Mouse (Mus musculus): ENCODE data around the gene Ttc7b. TPM values are rescaled to one million over a fixed set of nuclear protein-coding genes. Genes with fewer than 3 reads are reported as not detected.
A peak's percentile ranks its signal among the peaks of the same experiment; 100 is the strongest.

The Ttc7b gene
- polyA plus RNA-seq (2012; rRNA removed) (3.5 and 3.6 TPM in 2 replicates), polyA plus RNA-seq (2014; fragmentation: Nextera tagmentation; extraction: Ambion mirVana) (1.2 and 1.3 TPM in 2 replicates)

DNA sequence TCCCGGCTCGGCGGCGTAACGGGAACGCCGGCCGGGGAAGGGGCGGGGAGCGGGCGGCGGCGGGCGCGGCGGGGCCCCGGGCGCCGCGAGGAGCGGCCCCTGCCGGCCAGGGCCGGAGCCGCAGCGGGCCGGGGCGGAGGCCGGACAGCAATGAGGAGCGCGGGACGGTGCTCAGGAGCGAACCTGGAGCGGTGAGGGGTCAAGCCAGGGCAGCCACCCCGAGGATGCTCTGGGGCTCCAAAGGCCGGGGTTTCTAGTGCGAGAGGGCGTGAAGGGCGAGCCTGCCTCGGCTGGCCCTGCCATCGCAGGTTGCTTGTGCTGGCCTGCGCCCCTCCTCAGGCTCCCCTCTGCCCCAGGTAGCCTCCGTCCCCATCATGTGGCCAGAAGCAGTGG lies at the start of gene Ttc7b:
Gene Ttc7b (minus strand): TSS at position 33 of the 393 bp plus-strand sequence.
- H3K4me2 ChIP-seq (ENCODE audit: low read depth): peak within 1 kb of the TSS; percentile 70
- H3K4me3 ChIP-seq (ENCODE audit: insufficient read depth in 1 of 2, low read depth in 2 of 2, low read length in 2 of 2): peak within 1 kb of the TSS; percentile 63 to 75
- peaks cover 0 to 13% of the 10 kb centered on the region in 2 experiments; a peak in 2 of 4 replicates for H3K4me1 ChIP-seq (replicated peaks; ENCODE audit: control insufficient read depth in 2 of 2, insufficient read depth in 2 of 2, low read length in 1 of 2)
- no peaks in the 10 kb centered on the region for H3K9me3 ChIP-seq (ENCODE audit: control insufficient read depth, low read length)
- H3K36me3 ChIP-seq (replicated peaks; ENCODE audit: control insufficient read depth, insufficient read depth, low read depth): no peaks in the 10 kb centered on the region
- 2% methylated on average over 41 of the region's 42 CpGs for WGBS (ENCODE audit: insufficient replicate concordance)
- DNase-seq (ENCODE audit: low read depth in 3 of 3, low spot score in 3 of 3): no peak
- H3K27ac ChIP-seq: no peak within 1 kb of the TSS
- peaks cover 3% of the 10 kb centered on the region; the same call in 1 of the 2 replicates for H3K27me3 ChIP-seq (ENCODE audit: control insufficient read depth, insufficient read depth, low read length)
- TF ChIP-seq CTCF (IDR thresholded peaks at IDR 0.05; ENCODE audit: low read depth) (peak; percentile 19; the same call in 1 of the 2 replicates), EP300 (IDR thresholded peaks at IDR 0.05; ENCODE audit: low read depth) (no peak)
- peak; percentile 78 for ATAC-seq (ENCODE audit: insufficient read depth)
- peak within 1 kb of the TSS; percentile 64 for H3K9ac ChIP-seq (replicated peaks)

DNA sequence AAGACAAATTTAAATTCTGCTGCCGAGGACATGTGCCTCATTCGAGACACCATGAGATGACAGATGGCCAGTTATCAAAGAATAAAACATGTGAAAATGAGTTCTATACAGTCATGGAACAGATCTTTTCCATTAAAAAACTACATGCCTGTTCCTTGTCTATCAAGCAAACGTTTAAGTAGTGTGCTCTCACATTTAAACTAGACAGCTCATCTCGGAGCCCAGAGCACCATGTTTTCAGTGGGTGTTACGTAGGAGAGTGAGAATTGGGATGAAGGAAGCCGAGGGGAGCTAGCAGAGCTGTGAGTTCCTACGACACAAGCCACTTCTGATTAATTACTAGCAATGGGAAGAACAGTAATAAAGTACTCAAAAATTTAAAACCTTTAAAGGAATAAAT lies 48.2 kb upstream of the Ttc7b start:
- Histone ChIP-seq H3K4me2 (ENCODE audit: low read depth) (no peak overlapping the region), H3K27ac (no peak overlapping the region), H3K9ac (replicated peaks) (no peak overlapping the region), H3K4me3 (ENCODE audit: insufficient read depth in 1 of 2, low read depth in 2 of 2, low read length in 2 of 2) (no peak overlapping the region), H3K9me3 (ENCODE audit: control insufficient read depth, low read length) (no peaks in the 10 kb centered on the region), H3K27me3 (ENCODE audit: control insufficient read depth, insufficient read depth, low read length) (no peaks in the 10 kb centered on the region), H3K36me3 (replicated peaks; ENCODE audit: control insufficient read depth, insufficient read depth, low read depth) (no peaks in the 10 kb centered on the region), H3K4me1 (replicated peaks; ENCODE audit: control insufficient read depth in 2 of 2, insufficient read depth in 2 of 2, low read length in 1 of 2) (no peaks in the 10 kb centered on the region)
- no peak for DNase-seq (ENCODE audit: low read depth in 3 of 3, low spot score in 3 of 3)
- WGBS (ENCODE audit: insufficient replicate concordance): 75% methylated on average over 7 of the region's 7 CpGs
- TF ChIP-seq EP300 (IDR thresholded peaks at IDR 0.05; ENCODE audit: low read depth) (no peak), CTCF (IDR thresholded peaks at IDR 0.05; ENCODE audit: low read depth) (no peak)
- ATAC-seq (ENCODE audit: insufficient read depth): no peak

DNA sequence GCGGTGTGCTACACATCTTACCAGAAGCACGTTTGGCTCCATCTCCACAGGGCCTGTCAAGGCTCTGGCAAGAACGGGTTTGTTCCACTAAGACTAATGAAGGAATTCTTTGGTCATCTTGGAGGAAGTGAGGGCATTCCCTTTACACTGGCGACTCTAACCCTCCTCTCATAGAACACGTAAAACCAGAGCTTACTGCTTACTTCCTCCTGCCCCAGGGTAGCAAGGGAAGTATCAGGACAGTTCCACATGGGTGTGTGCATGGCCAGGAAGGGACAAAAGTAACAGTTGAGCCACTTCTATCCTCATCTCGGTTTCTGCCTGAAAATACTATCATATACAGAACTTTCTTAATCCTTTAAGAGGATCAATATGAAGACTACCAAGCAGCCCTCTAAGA lies 47.5 kb upstream of the Ttc7b start:
- no peaks in the 10 kb centered on the region for H3K27me3 ChIP-seq (ENCODE audit: control insufficient read depth, insufficient read depth, low read length)
- ATAC-seq (ENCODE audit: insufficient read depth) (no peak), DNase-seq (ENCODE audit: low read depth in 3 of 3, low spot score in 3 of 3) (no peak)
- no peak overlapping the region for H3K4me2 ChIP-seq (ENCODE audit: low read depth)
- TF ChIP-seq CTCF (IDR thresholded peaks at IDR 0.05; ENCODE audit: low read depth) (no peak), EP300 (IDR thresholded peaks at IDR 0.05; ENCODE audit: low read depth) (no peak)
- H3K9ac ChIP-seq (replicated peaks): no peak overlapping the region
- H3K9me3 ChIP-seq (ENCODE audit: control insufficient read depth, low read length): no peaks in the 10 kb centered on the region
- WGBS (ENCODE audit: insufficient replicate concordance): 53% methylated on average over 6 of the region's 6 CpGs
- H3K27ac ChIP-seq: no peak overlapping the region
- no peak overlapping the region for H3K4me3 ChIP-seq (ENCODE audit: insufficient read depth in 1 of 2, low read depth in 2 of 2, low read length in 2 of 2)
- H3K4me1 ChIP-seq (replicated peaks; ENCODE audit: control insufficient read depth in 2 of 2, insufficient read depth in 2 of 2, low read length in 1 of 2): no peaks in the 10 kb centered on the region
- H3K36me3 ChIP-seq (replicated peaks; ENCODE audit: control insufficient read depth, insufficient read depth, low read depth): no peaks in the 10 kb centered on the region

DNA sequence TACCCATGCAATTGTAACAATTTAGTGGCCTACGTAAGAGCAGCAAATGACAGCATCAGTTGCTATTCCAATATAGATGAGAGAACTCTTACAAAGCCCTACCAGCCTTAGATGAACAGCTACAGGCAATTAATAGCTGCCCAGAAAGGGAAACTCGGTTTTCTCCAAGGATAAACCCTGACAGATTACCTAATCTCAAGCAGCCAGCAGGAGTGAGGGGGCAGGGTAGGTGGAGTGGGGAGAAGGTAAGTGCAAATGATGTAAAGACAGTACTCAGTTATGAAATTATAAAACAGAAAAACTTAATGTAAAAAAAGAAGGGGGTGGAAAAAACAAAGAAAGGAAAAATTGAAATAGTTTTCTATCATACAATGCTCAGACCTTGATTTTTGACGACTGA lies 47.0 kb upstream of the Ttc7b start:
- Histone ChIP-seq H3K4me2 (ENCODE audit: low read depth) (no peak overlapping the region), H3K27ac (no peak overlapping the region), H3K27me3 (ENCODE audit: control insufficient read depth, insufficient read depth, low read length) (no peaks in the 10 kb centered on the region), H3K9me3 (ENCODE audit: control insufficient read depth, low read length) (no peaks in the 10 kb centered on the region), H3K4me1 (replicated peaks; ENCODE audit: control insufficient read depth in 2 of 2, insufficient read depth in 2 of 2, low read length in 1 of 2) (no peaks in the 10 kb centered on the region), H3K36me3 (replicated peaks; ENCODE audit: control insufficient read depth, insufficient read depth, low read depth) (no peaks in the 10 kb centered on the region), H3K4me3 (ENCODE audit: insufficient read depth in 1 of 2, low read depth in 2 of 2, low read length in 2 of 2) (no peak overlapping the region), H3K9ac (replicated peaks) (no peak overlapping the region)
- DNase-seq (ENCODE audit: low read depth in 3 of 3, low spot score in 3 of 3) (no peak), ATAC-seq (ENCODE audit: insufficient read depth) (no peak)
- TF ChIP-seq CTCF (IDR thresholded peaks at IDR 0.05; ENCODE audit: low read depth) (no peak), EP300 (IDR thresholded peaks at IDR 0.05; ENCODE audit: low read depth) (no peak)
- 55% methylated on average over 3 of the region's 3 CpGs for WGBS (ENCODE audit: insufficient replicate concordance)

DNA sequence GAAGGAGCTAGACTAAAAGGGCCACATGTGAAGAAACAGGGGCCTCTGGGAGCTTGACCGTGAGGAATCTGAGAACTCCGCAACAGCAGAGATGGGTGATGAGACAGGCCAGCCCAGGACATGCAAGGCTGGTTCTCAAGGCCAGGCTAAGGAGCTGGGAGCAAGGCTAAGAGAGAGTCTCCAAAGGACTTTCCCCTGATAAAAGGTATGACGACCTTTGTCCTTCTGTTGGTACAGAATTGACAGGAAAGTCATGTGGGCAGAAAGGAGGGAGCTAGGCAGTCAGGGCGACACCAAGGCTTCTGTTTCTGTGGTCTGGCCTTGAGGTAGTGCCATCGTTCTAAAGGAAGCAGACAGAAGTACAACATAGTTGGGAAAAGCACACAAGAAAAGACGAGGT lies 33.0 kb upstream of the Ttc7b start:
- H3K4me2 ChIP-seq (ENCODE audit: low read depth): no peak overlapping the region
- no peaks in the 10 kb centered on the region for H3K9me3 ChIP-seq (ENCODE audit: control insufficient read depth, low read length)
- ATAC-seq (ENCODE audit: insufficient read depth) (no peak), DNase-seq (ENCODE audit: low read depth in 3 of 3, low spot score in 3 of 3) (no peak)
- no peaks in the 10 kb centered on the region for H3K4me1 ChIP-seq (replicated peaks; ENCODE audit: control insufficient read depth in 2 of 2, insufficient read depth in 2 of 2, low read length in 1 of 2)
- no peaks in the 10 kb centered on the region for H3K27me3 ChIP-seq (ENCODE audit: control insufficient read depth, insufficient read depth, low read length)
- no peak overlapping the region for H3K27ac ChIP-seq
- H3K36me3 ChIP-seq (replicated peaks; ENCODE audit: control insufficient read depth, insufficient read depth, low read depth): no peaks in the 10 kb centered on the region
- TF ChIP-seq EP300 (IDR thresholded peaks at IDR 0.05; ENCODE audit: low read depth) (no peak), CTCF (IDR thresholded peaks at IDR 0.05; ENCODE audit: low read depth) (no peak)
- WGBS (ENCODE audit: insufficient replicate concordance): 81% methylated on average over 6 of the region's 6 CpGs
- H3K9ac ChIP-seq (replicated peaks): no peak overlapping the region
- H3K4me3 ChIP-seq (ENCODE audit: insufficient read depth in 1 of 2, low read depth in 2 of 2, low read length in 2 of 2): no peak overlapping the region

Measured in liver, embryonic 14.5 days (tissue).